Mouse (Mus musculus) retina, adult 2 months (tissue): ENCODE results near the gene Taok2.
"Not testable (repeated sequence)": the region's sequence is repeated elsewhere in the genome, so short reads cannot be mapped to it uniquely, and the experiment has no call there.

Experiments
- DNase-seq: peaks from one replicate; pipeline ENCODE4 v3.0.0-alpha.2; 2012; ENCODE audit warnings: low read depth, low spot score

Taok2 gene

GRCm38 (mm10) chr7:126884286-126885164 lies at the start of gene Taok2:
Taok2 (minus strand) TSS chr7:126884703.
- DNase-seq: peak; percentile 87

GRCm38 (mm10) chr7:126932652-126933051 lies 48.1 kb upstream of the Taok2 start:
- no peak for DNase-seq

DNA sequence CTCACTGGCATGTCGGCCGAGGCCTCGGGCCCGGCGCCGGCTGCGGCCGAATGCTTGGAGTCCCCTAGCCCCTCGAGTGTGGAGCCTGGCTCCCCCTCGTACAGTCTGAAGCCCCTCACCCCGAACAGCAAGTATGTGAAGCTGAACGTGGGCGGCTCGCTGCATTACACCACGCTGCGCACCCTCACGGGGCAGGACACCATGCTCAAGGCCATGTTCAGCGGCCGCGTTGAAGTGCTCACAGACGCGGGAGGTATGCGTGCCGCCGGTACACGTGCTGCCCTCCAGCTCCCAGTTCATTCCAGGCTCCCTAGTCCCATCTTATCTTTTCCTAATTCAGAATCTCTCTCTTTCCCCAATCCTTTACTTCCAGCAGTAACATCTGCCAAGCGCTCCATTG lies 44.5 kb upstream of the Taok2 start:
- DNase-seq: no peak

DNA sequence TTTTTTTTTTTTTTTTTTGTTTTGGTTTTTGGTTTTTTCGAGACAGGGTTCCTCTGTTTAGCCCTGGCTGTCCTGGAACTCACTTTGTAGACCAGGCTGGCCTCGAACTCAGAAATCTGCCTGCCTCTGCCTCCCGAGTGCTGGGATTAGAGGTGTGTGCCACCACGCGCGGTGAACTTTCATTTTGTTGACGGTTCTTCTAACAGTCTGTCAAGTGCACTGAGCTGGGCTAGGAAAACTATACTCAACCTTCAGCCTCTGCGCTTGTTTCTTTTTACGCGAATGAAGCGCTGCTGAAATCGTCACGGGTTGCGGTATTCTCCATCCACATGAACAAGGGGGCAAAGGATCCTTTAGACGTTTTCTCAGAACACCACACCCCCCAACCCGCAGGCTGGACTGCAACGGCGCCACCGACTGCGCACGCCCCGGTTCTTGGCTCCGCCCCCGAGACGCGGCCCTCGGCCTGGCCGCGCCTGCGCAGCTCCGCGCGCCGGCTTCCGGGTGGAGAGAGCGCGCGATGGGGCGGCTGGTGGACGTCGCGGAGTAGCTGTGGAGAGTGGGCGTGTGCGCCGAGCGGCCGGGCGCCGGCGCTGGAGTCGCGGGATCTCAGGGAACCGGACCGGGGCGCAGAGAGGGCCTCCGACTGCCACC lies 44.0 kb upstream of the Taok2 start, which contains the start of gene Kctd13:
Gene Kctd13, plus strand, starts transcription at position 496 of the 654 bp plus-strand sequence.
- peak; percentile 81 for DNase-seq

- no peak for DNase-seq
These were observed 41.8 kb upstream of the Taok2 start for GRCm38 (mm10) chr7:126926299-126926698.

GRCm38 (mm10) chr7:126923999-126924398 lies 39.5 kb upstream of the Taok2 start:
- no peak for DNase-seq

DNA sequence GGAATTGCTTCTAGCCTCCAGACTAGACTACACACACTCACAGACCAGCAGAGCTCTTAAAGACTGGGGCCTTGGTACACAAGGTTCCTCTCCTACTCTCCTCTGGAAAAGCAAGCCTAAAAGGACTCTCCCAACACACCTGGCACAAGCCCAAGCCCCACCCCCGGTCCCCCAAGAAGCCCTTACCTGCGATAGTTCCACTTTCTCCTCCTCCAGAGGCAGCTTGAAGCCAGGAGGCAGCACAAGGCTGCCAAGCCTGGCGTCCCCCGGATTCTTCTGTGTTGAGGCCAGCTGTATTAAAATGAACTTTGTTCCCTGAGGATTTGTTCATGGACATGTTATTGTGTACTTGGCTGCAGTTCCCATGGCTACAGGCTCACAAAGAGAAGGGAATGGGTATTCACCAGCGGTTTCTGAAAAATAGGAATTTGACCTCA lies 38.1 kb upstream of the Taok2 start, which contains the start of gene Tmem219:
Gene Tmem219, minus strand, starts transcription at position 294 of the 437 bp plus-strand sequence.
- no peak for DNase-seq

- no peak for DNase-seq
These were observed 37.1 kb upstream of the Taok2 start for GRCm38 (mm10) chr7:126921563-126921962.

- no peak for DNase-seq
These were observed 35.5 kb upstream of the Taok2 start for GRCm38 (mm10) chr7:126919973-126920372.

DNA sequence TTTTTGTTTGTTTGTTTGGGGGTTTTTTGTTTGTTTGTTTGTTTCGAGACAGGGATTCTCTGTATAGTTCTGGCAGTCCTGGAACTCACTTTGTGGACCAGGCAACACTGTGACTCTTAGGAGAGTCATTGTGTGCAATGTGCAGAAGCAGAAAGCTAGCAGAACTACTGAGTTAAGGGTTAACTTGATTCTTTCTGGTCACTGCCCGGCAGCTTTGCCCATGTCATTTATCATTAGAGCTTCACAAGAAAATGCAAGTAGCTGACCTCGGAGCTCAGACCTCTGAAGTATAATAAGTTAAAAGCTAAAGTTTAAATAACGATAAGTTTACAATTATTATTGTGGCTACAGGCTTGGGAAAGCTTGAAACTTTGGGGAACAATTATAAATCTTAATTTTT lies 33.9 kb upstream of the Taok2 start:
- DNase-seq: not testable (repeated sequence)

DNA sequence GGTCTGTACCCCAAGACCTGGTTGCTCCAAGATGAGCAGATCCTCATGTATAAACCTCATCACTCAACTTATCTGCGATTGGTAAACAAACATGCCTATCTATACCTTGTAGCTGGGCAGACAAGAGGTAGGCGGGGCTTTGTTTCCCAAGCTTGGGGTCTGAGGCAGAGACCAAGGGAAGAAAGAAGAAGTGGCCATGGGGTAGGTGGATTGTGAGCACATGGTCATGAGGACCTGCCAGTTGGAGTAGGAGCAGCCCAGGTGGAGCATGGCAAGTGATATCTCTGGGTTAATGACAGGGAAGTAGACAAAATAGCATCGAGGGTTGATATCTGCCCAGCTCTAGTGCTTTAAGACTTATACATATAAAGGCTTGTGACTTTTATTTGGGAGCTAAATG lies 30.3 kb upstream of the Taok2 start:
- DNase-seq: no peak

- DNase-seq: no peak
These were observed 21.1 kb upstream of the Taok2 start for GRCm38 (mm10) chr7:126905590-126905989.

DNA sequence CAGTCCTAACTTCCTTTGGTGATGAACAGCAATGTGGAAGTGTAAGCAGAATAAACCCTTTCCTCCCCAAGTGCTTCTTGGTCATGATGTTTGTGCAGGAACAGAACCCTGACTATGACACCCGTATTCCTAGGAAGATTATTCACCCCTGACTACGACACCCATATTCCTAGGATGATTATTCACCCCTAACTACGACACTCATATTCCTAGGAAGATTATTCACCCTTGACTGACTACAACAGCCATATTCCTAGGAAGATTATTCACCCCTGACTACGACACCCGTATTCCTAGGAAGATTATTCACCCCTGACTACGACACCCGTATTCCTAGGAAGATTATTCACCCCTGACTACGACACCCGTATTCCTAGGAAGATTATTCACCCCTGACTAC lies 15.3 kb upstream of the Taok2 start:
- not testable (repeated sequence) for DNase-seq

- peak; percentile 88 for DNase-seq
These were observed 13.8 kb upstream of the Taok2 start for GRCm38 (mm10) chr7:126898102-126898990.

DNA sequence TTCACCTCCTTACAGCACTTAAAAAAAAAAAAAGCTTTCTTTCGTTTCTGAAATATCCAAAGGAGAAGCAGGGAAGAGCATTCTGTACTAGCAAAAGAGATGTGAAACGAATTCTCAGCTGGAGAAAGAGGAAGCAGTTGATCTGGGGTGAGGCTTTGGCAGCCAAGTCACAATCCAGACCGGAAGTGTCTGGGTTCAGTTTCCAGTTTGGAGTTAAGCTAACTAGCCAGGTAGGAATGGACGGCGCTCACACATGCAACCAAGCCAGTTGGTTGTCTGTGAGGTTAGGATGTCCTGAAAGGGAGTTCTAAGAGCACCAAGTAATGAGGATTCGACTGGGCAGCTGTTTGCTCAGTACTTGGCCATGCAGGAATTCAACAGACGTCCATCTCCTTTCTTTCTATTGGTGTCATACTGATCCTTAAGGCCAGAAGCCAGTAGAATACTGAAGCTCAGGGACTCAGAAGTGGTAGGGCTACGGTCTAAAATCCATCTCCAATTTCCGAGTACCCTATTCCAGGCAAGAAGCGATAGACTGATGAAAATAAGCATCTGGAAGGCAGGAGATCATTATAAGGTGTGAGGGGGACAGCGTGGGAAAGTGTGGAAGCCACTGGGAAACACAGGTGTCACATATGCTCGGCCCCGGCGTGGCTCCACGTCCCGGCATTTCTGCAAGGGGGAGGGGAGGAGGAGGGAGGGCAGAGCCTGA lies 13.0 kb upstream of the Taok2 start:
- no peak for DNase-seq

DNA sequence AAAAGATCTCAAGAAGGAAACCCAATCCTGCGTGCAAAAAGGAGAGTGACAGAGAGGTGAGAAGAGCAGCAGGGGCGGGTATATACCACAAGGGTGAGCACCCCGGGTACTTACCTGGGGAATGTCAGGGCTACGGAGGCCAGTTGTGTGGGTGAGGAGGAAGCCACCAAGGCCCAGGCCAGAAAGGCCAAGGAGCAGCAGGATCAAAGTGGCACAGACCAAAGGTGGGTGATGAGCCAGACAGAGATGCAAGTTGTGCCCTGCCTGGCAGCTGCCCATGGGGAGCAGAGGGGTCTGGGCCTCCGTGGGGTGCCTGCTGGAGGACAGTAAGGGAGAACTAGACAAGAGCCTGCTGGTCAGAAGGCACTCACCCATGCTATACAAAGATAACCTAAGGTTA lies 12.4 kb upstream of the Taok2 start:
- DNase-seq: no peak

GRCm38 (mm10) chr7:126888852-126889251 lies 4.3 kb upstream of the Taok2 start:
- no peak for DNase-seq

GRCm38 (mm10) chr7:126887281-126887680 lies 2.8 kb upstream of the Taok2 start:
- no peak for DNase-seq

- no peak for DNase-seq
These were observed 747 bp downstream of the Taok2 start for GRCm38 (mm10) chr7:126883731-126884181.

DNA sequence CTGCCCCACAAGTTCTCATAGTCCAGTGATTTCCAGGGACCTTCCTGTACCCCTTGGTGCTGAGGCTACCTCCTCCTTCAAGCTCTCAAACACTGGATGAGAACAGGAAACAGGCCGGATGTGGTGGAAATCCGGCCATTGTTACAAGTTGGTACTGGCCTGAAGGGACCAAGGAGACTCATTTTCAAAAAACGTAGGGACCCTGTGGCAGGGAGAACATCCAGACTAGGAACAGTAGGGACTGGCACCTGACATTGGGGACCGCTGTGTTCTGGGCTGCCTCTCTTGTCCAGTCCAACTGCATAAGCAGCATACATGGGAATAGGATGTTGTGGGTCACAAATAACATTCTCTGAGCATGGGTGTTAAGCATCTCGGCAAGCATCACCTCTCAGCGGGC lies 3.5 kb downstream of the Taok2 start:
- no peak for DNase-seq

GRCm38 (mm10) chr7:126877239-126877638 lies 7.3 kb downstream of the Taok2 start:
- DNase-seq: no peak
